Mouse (Mus musculus): ENCODE results near the gene Cope.

Cope gene

GRCm38 (mm10) chr8:70302358-70302890 lies at the start of gene Cope, which contains the start of gene Ddx49:
TSS of gene Cope (plus strand) at chr8:70302518.
TSS of gene Ddx49 (minus strand) at chr8:70302489.
- peak; percentile 90 to 92 for DNase-seq (ENCODE audit: low spot score in 2 of 2)

DNA sequence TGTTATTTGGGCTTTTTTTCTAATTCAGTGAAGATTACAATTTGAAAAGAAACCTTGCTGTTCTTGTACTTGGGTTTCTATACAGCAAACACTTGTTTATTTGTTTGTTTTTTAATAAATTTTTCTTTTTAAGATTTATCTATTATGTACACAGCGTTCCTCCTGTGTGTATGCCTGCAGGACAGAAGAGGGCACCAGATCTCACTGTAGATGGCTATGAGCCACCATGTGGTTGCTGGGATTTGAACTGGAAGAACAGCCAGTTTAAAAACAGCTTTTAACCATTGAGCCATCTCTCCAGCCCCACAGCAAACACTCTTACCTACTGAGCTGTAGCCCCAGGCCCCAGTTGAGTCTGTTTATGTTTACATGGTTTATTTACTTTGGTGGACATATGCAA lies 47.7 kb upstream of the Cope start:
- no peak for DNase-seq (ENCODE audit: low spot score in 2 of 2)

DNA sequence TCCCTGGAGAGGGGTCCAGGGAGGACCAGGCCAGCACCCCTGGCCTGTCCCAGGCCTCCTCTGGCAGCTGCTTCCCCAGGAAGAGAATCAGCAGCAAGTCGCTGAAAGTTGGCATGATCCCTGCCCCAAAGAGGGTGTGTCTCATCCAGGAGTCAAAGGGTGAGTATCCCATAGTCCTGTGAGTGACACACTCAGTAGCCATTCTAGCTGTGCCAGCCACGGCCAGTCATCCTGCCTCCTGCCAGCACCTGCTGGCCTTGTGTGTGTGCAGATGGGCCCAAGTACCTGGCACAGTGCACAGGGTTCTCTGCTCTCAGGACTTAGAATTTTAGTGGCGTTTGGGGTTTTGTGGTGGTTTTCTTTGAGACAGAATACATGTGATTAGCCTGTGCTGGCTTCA lies 44.9 kb upstream of the Cope start:
- no peak for DNase-seq (ENCODE audit: low spot score in 2 of 2)

DNA sequence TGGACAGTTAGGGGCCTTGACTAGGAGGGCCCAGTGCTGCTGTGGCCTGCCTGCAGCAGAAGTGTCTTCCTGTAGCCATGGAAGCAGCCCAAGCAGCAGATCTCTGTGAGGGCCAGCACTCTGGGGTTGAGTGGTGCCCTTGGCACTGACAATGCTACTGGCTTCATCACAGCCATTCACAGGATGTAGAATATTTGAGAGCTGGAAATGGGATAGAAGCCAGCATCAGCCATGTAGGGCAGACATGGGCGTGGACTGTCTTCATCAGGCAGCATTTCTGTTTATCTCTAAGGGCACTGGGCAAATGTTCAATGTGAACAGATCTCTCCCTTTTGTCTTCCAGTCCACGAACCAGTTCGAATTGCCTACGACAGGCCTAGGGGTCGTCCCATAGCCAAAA lies 43.7 kb upstream of the Cope start:
- no peak for DNase-seq (ENCODE audit: low spot score in 2 of 2)

- no peak for DNase-seq (ENCODE audit: low spot score in 2 of 2)
These were observed 43.3 kb upstream of the Cope start for GRCm38 (mm10) chr8:70259043-70259442.

DNA sequence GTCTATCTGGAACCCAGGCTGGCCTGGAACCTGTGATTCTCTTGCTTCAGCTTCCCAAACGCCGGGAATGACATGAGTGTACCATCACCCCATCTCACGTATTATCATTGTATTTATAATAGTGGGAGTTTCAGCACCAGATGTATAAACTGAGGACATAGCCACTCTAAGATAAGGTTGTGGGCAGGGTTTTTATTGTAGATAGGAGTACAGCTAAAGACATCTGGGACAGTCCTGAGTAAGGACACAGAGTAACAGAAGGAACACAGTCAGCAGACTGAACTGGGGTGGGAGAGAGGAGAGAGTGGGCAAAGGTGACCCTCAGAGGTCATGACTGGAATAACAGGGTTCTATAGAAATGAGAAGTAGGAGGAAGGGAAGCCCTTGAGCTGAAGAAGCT lies 34.6 kb upstream of the Cope start:
- no peak for DNase-seq (ENCODE audit: low spot score in 2 of 2)

DNA sequence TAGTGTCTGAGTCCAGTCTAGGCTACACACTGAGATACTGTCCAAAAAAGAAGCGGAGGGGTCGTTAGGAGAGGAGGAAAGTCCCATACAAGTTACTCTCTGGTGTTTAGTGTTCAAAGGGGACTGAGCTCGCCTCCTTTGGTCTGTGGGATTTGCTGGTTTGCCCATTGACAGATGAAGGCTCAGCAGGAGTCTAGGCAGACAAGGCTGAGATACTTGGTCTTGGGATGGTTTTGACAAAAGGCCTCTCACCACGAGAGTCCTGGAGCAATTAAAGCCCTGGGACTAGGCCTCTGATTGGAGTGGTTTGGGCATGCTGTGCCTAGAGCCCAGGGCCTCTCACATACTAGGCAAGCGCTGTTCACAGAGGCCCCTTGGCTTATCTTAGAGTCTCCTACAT lies 34.0 kb upstream of the Cope start:
- DNase-seq (ENCODE audit: low spot score in 2 of 2): no peak

DNA sequence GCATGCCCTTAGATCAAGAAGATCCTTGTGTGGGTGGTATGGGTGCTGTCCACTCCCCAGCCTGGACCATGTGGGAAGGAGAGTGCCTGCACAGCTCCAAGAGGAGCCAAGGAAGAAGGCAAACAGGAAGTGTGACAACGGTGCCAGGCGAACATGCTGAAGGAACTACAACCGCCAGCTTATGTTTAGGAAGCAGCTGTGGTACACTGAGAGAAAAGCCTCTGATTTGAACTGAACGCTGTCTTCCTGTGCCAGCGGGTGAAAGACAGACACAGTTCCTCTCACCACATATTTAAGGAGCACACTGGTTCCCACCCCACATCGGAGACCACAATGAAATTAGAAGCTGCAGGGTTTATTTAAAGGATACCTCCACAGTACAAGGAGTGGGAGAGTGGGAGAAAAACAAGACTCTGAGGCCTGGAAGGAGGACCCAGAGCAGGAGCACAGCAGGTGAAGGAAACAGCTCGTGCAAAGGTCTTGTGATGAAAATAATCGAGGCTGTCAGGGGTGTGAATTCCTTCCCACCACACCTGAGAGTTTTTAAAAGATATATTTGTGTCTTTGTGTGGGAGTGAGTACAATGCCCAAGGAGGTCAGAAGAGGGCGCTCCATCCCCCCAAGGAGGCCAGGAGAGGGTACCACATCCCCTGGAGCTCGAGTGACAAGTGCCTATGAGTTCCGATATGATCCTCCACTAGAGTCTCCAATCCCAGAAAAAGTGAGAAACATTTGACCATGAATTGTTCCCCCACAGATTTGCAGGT lies 33.3 kb upstream of the Cope start:
- no peak for DNase-seq (ENCODE audit: low spot score in 2 of 2)

DNA sequence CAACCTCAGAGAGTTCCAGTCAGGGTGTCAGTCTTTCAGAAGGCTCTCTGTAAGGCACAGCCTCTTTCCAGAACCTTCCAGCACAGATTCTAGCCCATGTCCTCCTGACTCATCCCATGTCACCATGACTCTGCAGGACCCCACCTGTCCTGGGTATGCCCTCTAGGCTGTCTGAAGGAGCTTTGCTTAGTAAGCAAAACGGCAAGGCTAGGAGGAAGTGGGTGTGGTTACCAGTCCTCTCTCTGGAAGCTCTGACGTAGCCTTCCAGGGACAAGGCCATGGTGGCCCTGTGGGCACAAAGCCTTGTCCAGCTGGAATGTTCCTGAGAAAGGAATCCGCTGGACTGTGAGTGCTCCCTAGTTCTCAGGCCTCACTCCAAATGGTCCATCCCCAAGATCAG lies 29.4 kb upstream of the Cope start:
- DNase-seq (ENCODE audit: low spot score in 2 of 2): no peak

GRCm38 (mm10) chr8:70274350-70274749 lies 28.0 kb upstream of the Cope start:
- no peak for DNase-seq (ENCODE audit: low spot score in 2 of 2)

DNA sequence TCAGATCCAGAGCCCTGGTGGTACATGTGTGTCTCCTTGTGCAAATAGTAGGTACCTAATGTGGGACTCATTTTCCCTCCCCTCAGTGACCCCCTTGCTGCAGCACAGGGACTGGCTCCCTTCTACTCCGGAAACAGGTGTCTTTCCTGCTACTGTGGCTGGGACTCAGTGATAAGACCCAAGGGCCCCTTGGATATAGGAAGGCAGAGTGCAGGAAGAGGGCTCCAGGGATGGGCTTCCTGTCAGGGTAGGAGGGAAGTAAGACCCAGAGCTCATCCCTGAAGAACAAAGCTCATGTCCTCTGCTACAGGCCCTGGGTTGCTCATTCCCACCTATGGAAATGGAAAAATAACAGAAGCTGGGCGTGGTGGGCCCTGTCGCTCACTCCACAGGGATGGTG lies 25.8 kb upstream of the Cope start:
- DNase-seq (ENCODE audit: low spot score in 2 of 2): no peak

- no peak for DNase-seq (ENCODE audit: low spot score in 2 of 2)
These were observed 24.1 kb upstream of the Cope start for GRCm38 (mm10) chr8:70278175-70278574.

DNA sequence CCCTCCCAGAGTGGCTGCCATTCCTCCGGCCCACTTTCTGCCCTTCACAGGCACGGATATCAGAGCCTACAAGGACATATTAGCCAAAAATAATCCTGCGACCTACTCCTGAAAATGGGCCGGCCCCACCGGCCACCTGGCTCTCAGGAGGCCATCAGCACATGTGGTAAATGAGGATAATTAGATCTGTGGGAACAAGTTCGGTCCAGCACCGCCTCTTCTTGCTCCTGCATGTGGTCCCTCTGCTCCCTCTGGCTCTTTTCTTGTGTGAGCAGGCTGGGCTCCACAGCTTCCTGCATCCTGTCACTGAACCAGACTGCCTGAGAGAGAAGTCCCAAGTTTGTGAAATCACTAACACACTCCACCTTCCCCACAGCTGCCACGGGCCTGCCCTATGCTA lies 23.1 kb upstream of the Cope start:
- DNase-seq (ENCODE audit: low spot score in 2 of 2): no peak

DNA sequence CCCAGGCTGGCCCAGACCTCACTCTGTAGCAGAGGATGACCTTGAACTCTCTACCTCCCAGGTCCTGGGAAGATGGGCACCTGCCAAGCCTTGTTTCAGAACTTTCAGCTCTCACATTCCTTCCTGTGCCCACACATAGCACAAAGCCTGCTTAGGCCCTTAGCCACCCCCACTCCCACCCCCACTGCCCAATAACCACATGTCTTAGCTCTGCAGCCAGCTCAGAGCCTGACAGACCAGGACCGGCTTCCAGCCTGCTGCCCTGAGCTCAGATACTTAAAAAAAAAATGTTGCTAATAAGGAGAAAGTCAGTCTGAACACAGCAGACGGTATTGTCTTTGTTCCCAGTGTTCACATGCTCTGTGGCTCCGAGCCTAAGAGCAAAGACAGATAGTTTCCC lies 21.3 kb upstream of the Cope start:
- DNase-seq (ENCODE audit: low spot score in 2 of 2): no peak

DNA sequence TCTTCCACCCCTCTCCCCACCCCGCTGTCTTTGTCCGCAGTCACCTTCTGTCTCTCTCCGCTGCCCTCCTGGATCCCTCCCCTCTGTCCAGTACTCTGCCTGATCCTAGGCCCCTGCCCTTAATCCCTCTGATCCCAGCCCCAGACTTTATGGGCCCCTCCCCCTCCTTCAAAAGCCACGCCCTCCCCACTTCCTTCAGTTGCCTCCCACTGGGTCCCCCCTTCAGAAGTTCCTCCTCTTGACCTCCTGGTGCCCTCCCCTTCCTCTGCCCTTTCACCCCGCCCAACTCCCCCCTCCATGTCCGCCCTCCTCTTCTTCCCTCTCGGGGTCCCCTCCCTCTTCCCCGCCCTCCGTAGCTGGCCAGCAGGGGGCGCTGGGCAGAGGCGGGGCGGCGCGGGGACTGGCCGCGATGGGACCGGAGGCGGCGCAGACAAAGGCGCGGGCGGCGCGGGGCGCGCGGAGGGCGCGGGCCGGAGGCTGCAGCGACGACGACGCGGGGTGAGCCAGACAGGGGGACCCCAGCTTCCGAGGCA lies 19.6 kb upstream of the Cope start, which contains the start of gene Homer3:
Homer3 (plus strand) TSS at position 225 of the 533 bp plus-strand sequence.
- DNase-seq (ENCODE audit: low spot score in 2 of 2): peak; percentile 83 to 90

GRCm38 (mm10) chr8:70283136-70284077 lies 18.9 kb upstream of the Cope start:
- peak; percentile 49 to 55 for DNase-seq (ENCODE audit: low spot score in 2 of 2)

DNA sequence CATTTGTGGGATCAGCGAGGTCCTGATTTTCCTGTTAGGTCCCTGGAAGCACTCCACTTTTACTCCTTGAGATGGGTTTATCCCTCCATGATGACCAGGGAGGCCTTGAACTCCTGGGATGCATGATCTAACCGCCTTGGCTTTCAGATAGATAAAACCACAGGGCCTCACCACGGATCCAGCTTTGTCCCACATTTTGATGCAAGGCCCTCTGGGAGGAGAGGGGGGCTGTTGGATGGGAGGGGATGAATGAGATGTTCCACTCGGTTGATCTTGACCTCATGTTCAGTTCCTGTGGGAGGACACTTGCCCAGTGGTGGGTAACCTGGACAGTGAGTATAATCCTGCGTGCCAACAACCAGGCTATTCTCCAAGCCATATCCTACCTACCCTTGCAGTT lies 17.9 kb upstream of the Cope start:
- DNase-seq (ENCODE audit: low spot score in 2 of 2): no peak

DNA sequence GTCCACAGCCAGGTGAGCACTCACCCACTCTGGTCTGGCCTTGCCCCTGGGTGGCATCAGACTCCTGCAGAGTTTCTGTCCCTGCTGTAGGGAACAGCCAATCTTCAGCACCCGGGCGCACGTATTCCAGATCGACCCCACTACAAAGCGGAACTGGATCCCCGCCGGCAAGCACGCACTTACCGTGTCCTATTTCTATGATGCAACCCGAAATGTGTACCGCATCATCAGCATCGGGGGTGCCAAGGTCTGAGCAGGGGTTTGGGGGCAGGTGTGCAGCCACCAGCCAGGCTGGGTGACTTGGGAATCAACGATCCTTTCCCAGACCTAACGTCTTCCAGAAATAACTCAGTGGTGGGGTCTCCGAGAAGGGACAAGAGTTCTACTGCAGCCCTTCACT lies 17.0 kb upstream of the Cope start:
- no peak for DNase-seq (ENCODE audit: low spot score in 2 of 2)

DNA sequence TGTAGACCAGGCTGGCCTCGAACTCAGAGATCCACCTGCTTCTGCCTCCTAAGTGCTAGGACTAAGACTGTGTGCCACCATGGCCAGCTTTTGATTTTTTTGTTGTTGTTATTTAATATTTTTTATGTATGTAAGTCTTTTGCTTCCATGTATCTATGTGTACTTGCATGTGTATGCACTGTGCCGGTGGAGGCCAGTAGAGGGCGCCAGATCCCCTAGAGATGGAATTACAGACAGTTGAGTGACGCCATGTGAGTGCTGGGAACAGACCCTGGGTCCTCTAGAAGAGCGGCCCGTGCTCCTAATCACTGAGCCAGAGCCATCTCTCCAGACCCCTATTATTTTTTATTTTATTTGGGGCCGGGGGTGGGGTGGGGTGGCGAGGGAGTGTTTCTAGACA lies 15.6 kb upstream of the Cope start:
- no peak for DNase-seq (ENCODE audit: low spot score in 2 of 2)

DNA sequence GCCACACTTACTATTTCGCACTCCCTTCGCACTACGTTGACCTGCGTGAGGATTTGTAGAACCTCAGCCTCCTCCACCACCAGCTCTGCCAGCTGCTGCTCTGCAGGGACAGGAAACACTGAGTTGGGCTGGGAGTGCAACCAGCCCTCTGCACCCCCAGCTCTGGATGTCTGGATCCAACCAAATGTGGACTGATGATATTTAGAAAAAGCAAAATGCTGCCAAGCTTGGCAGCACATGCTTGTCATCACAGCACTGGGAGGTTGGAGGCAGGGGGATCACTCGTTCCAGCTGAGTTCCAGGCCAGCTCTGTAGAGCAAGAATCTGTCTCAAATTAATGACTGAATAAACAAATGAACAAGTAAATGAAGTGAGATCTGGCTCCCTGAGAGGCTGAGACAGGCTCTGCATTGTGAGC lies 8.3 kb upstream of the Cope start:
- no peak for DNase-seq (ENCODE audit: low spot score in 2 of 2)

GRCm38 (mm10) chr8:70300881-70301280 lies 1.4 kb upstream of the Cope start:
- no peak for DNase-seq (ENCODE audit: low spot score in 2 of 2)

GRCm38 (mm10) chr8:70302901-70303300 lies 583 bp downstream of the Cope start:
- DNase-seq (ENCODE audit: low spot score in 2 of 2): no peak

Data from urinary bladder, postnatal 36 days (tissue).